Mouse (Mus musculus) liver, embryonic 14.5 days (tissue): Measurements from ENCODE around the gene Pgs1. TPM values are rescaled to one million over a fixed set of nuclear protein-coding genes. Genes with fewer than 3 reads are reported as not detected.

Experiments
- ATAC-seq: fragments of 200-750 bp; cut with Nextera tagmentation; 2 replicates; pipeline ENCODE4 v1.8.0; 2017; ENCODE audit warnings: moderate number of reproducible peaks, mild to moderate bottlenecking, moderate library complexity; ENCODE audit not compliant: insufficient read depth
- DNase-seq, 3 experiments: peaks; one replicate each; pipeline ENCODE4 v3.0.0-alpha.2; 2012 to 2013; ENCODE audit warnings: low read depth in 3 of 3, low spot score in 3 of 3
- H3K27ac ChIP-seq: fragments of 300-500 bp; sonication (generic); 2 replicates; pipeline ENCODE4 v1.5.1; 2014; ENCODE audit warnings: moderate library complexity, mild to moderate bottlenecking, control low read depth, inconsistent platforms
- H3K27me3 ChIP-seq: fragments of 300-500 bp; sonication (generic); 2 replicates; pipeline ENCODE4 v1.6.1; 2014; ENCODE audit warnings: mild to moderate bottlenecking, low read length, moderate library complexity; ENCODE audit not compliant: control insufficient read depth, insufficient read depth
- H3K36me3 ChIP-seq: fragments of 300-500 bp; sonication (generic); replicated peaks from 2 replicates; pipeline ENCODE4 v1.6.1; 2014; ENCODE audit warnings: low read depth; ENCODE audit not compliant: control insufficient read depth, insufficient read depth
- H3K4me1 ChIP-seq, 2 experiments: fragments of 200-500 bp in 1 of 2; fragments of 300-500 bp in 1 of 2; sonication (generic) in 1 of 2; replicated peaks; 2 replicates each; pipeline ENCODE4 v1.6.1; 2012 to 2014; ENCODE audit warnings: antibody characterized with exemption in 1 of 2, inconsistent platforms in 1 of 2, low read length in 1 of 2; ENCODE audit not compliant: control insufficient read depth in 2 of 2, insufficient read depth in 2 of 2
- H3K4me2 ChIP-seq: fragments of 300-500 bp; sonication (generic); 2 replicates; pipeline ENCODE4 v1.6.1; 2014; ENCODE audit warnings: low read depth, mild to moderate bottlenecking, control low read depth, moderate library complexity
- H3K4me3 ChIP-seq, 2 experiments: fragments of 200-500 bp in 1 of 2; fragments of 300-500 bp in 1 of 2; sonication (generic) in 1 of 2; 2 replicates each; pipeline ENCODE4 v1.5.1; 2012 to 2014; ENCODE audit warnings: low read depth in 2 of 2, low read length in 2 of 2, mild to moderate bottlenecking in 2 of 2, control low read depth in 1 of 2, inconsistent platforms in 1 of 2, moderate library complexity in 1 of 2; ENCODE audit not compliant: insufficient read depth in 1 of 2
- H3K9ac ChIP-seq: fragments of 300-500 bp; sonication (generic); replicated peaks from 2 replicates; pipeline ENCODE4 v1.6.1; 2014; ENCODE audit warnings: mild to moderate bottlenecking, control low read depth, moderate library complexity
- H3K9me3 ChIP-seq: fragments of 300-500 bp; sonication (generic); 2 replicates; pipeline ENCODE4 v1.6.1; 2016; ENCODE audit warnings: low read length, mixed read lengths; ENCODE audit not compliant: control insufficient read depth
- CTCF ChIP-seq: IDR thresholded peaks from 2 replicates; pipeline ENCODE4 v1.5.1; 2016; ENCODE audit warnings: antibody characterized with exemption, low read depth, control low read depth
- EP300 ChIP-seq: IDR thresholded peaks from 2 replicates; pipeline ENCODE4 v1.6.1; 2016; ENCODE audit warnings: antibody characterized with exemption, low read depth
- WGBS: fragments of 180-500 bp; shearing (Covaris S2); extraction: QIAGEN DNeasy Blood & Tissue Kit; methylation state at CpG from one replicate; pipeline ENCODE4 v1.1.7; 2014; ENCODE audit not compliant: insufficient replicate concordance; 5-methylcytosine and 5-hydroxymethylcytosine counted together
- polyA plus RNA-seq, 2 experiments: library from polyadenylated mRNA; depleted of rRNA in 1 of 2; stranded (reverse) in 1 of 2; unstranded in 1 of 2; fragments of >200 nt; fragmentation: Nextera tagmentation in 1 of 2; extraction: Ambion mirVana in 1 of 2; gene quantifications; 2 replicates each; pipeline versions ENCODE4 v1.2.1 to v1.2.3; 2012 to 2014

Gene Pgs1
- polyA plus RNA-seq, 2 experiments, result 11.2 to 12.9 TPM

GRCm38 (mm10) chr11:117969100-117969944, 16.8 kb upstream of the Pgs1 start:
- peaks cover 9% of the 10 kb centered on the region for H3K36me3 ChIP-seq
- no peaks in the 10 kb centered on the region for H3K9me3 ChIP-seq
- H3K4me1 ChIP-seq, result peaks cover 0 to 22% of the 10 kb centered on the region in 2 experiments; a peak in 3 of 4 replicates
- peak overlapping the region; percentile 73 to 78 for H3K4me3 ChIP-seq
- H3K4me2 ChIP-seq, result peak overlapping the region; percentile 74
- peak overlapping the region; percentile 76 for H3K9ac ChIP-seq
- TF ChIP-seq CTCF, result no peak
- TF ChIP-seq EP300, result peak; percentile 26; the same call in 1 of the 2 replicates
- peaks cover 40% of the 10 kb centered on the region for H3K27me3 ChIP-seq
- peak overlapping the region; percentile 76 for H3K27ac ChIP-seq
- WGBS, result under 1% methylated on average over 64 of the region's 65 CpGs
- peak; percentile 78 to 93 (median 85) for DNase-seq
- ATAC-seq, result peak; percentile 91

- ATAC-seq (peak; percentile 55), DNase-seq (peak; percentile 76 to 88 (median 76))
- H3K4me2 ChIP-seq, result peak within 1 kb of the TSS; percentile 74
- 8% methylated on average over 21 of the region's 21 CpGs for WGBS
- peaks cover 48% of the 10 kb centered on the region for H3K27me3 ChIP-seq
- TF ChIP-seq CTCF (peak; percentile 98), EP300 (no peak)
- peak within 1 kb of the TSS; percentile 73 to 78 for H3K4me3 ChIP-seq
- H3K36me3 ChIP-seq, result peaks cover 9% of the 10 kb centered on the region
- no peaks in the 10 kb centered on the region for H3K9me3 ChIP-seq
- H3K9ac ChIP-seq, result peak within 1 kb of the TSS; percentile 76
- peak within 1 kb of the TSS; percentile 76 for H3K27ac ChIP-seq
- H3K4me1 ChIP-seq, result peaks cover 0 to 20% of the 10 kb centered on the region in 2 experiments; a peak in 2 of 4 replicates
These were observed 15.9 kb upstream of the Pgs1 start, which contains the start of gene Socs3 for GRCm38 (mm10) chr11:117969945-117970872. Gene Socs3 (minus strand): TSS chr11:117970047.

GRCm38 (mm10) chr11:117971100-117971499, 15.0 kb upstream of the Pgs1 start:
- DNase-seq (no peak), ATAC-seq (no peak)
- no peak overlapping the region for H3K4me3 ChIP-seq
- peaks cover 39% of the 10 kb centered on the region for H3K27me3 ChIP-seq
- no peak for TF ChIP-seq CTCF
- no peak for TF ChIP-seq EP300
- 80% methylated on average over 5 of the region's 6 CpGs for WGBS
- peaks cover 9% of the 10 kb centered on the region for H3K36me3 ChIP-seq
- H3K27ac ChIP-seq, result no peak overlapping the region
- H3K4me1 ChIP-seq, result peaks cover 0 to 14% of the 10 kb centered on the region in 2 experiments; a peak in 2 of 4 replicates
- H3K9ac ChIP-seq, result no peak overlapping the region
- no peak overlapping the region for H3K4me2 ChIP-seq
- H3K9me3 ChIP-seq, result no peaks in the 10 kb centered on the region

- Histone ChIP-seq H3K27ac (no peak overlapping the region), H3K9ac (no peak overlapping the region), H3K27me3 (peaks cover 33% of the 10 kb centered on the region), H3K4me3 (no peak overlapping the region), H3K36me3 (peaks cover 8% of the 10 kb centered on the region), H3K4me1 (peaks cover 0 to 14% of the 10 kb centered on the region in 2 experiments; a peak in 2 of 4 replicates), H3K9me3 (no peaks in the 10 kb centered on the region), H3K4me2 (no peak overlapping the region)
- 44% methylated on average over 2 of the region's 2 CpGs for WGBS
- ATAC-seq (no peak), DNase-seq (no peak)
- TF ChIP-seq EP300 (no peak), CTCF (no peak)
These were observed 14.3 kb upstream of the Pgs1 start for GRCm38 (mm10) chr11:117971646-117972242.
